Mouse (Mus musculus) right cerebral cortex, postnatal 36 days (tissue): ENCODE measurements at regions not wholly inside any gene's neighbourhood (a gene's known extent, or its start where the extent isn't known, plus 50 kb on each side); places are given as distances from the start of the nearest gene placed in this dataset.

Experiments
- DNase-seq, 2 experiments: peaks; one replicate each; pipeline ENCODE4 v3.0.0; 2022; ENCODE audit warnings: low spot score in 2 of 2, mixed read lengths in 1 of 2

- DNase-seq: no peak
Observed at GRCm38 (mm10) chr15:29199988-29200387, 972.4 kb upstream of the Ctnnd2 start.

- peak in 1 of 2 experiments; percentile 24 for DNase-seq
Observed at GRCm38 (mm10) chr15:29223667-29224066, 948.7 kb upstream of the Ctnnd2 start.

- DNase-seq: no peak
Observed at GRCm38 (mm10) chr15:29226889-29227288, 945.5 kb upstream of the Ctnnd2 start.

- no peak for DNase-seq
Observed at GRCm38 (mm10) chr15:29234635-29235034, 937.8 kb upstream of the Ctnnd2 start.

GRCm38 (mm10) chr15:29255152-29255551, 917.2 kb upstream of the Ctnnd2 start:
- DNase-seq: peak; percentile 2 to 14

- no peak for DNase-seq
Observed at GRCm38 (mm10) chr15:29266767-29267166, 905.6 kb upstream of the Ctnnd2 start.

GRCm38 (mm10) chr15:29296454-29296853, 875.9 kb upstream of the Ctnnd2 start:
- DNase-seq: no peak
